Mouse (Mus musculus): ENCODE results near the gene Podn. TPM values are rescaled to one million over a fixed set of nuclear protein-coding genes. Genes with fewer than 3 reads are reported as not detected.

The Podn gene
- polyA plus RNA-seq, 1 experiment from 2014 or later: 0.25 TPM

DNA sequence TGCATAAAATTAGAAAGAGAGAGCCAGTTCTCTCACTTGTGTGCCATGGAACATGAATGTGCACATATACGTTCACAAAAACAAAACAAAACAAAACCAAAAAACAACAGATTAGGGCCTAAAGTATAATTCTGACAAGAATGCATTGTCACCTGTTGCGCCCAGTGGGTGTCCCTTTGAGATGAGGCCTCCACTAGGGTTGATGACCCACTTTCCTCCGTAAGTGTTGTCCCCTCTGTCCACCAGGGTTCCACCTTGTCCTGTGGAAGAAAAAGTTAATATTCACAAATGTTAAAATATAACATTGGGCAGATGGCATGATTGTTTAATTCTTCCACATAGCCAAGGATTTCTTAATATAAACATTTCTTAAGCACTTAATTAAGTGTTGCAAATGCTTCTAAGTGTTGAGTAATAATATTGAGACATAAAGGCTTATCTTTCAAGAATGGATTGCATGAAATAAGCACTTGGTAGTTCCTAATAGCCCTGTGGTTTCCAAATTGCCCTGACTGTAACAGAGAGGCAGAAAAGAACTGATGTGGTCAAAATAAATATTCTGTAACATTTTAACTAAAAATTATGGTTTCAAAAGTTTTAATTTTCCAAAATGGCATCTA lies 21.9 kb downstream of the Podn start:
- no peak overlapping the region for H3K27ac ChIP-seq (replicated peaks)
- 86% methylated on average over 3 of the region's 3 CpGs for WGBS

DNA sequence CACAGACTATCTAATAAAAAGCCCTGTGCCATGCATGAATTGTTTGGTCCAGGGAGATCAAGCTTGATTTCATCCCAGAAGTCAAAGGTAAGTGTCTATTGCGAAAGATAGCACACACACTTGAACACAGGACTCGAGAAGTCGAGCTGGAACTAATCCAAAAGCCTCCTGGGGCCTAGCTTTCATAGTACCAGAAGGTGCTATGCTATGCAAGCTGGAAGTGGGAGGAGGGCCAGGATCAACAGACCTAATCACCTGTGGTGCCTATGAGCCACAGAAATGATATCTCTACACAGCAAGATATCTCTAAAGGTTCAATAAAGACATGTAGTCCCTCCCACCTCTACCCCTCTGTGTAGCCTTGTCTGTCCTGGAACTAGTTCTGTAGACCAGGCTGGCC lies 24.2 kb downstream of the Podn start:
- H3K4me1 ChIP-seq (replicated peaks): peaks cover 14% of the 10 kb centered on the region
- no peak for ATAC-seq (ENCODE audit: low read depth)
- no peaks in the 10 kb centered on the region for H3K9me3 ChIP-seq
- peaks cover 3% of the 10 kb centered on the region; the same call in 1 of the 2 replicates for H3K36me3 ChIP-seq
- H3K4me3 ChIP-seq: no peak overlapping the region
- H3K9ac ChIP-seq: no peak overlapping the region
- no peak overlapping the region for H3K4me2 ChIP-seq
- H3K27ac ChIP-seq (replicated peaks): no peak overlapping the region
- H3K27me3 ChIP-seq: no peaks in the 10 kb centered on the region
- 95% methylated on average over 3 of the region's 3 CpGs for WGBS

More for the DNA sequence above, 21.9 kb downstream of the Podn start:
- no peak for ATAC-seq (ENCODE audit: low read depth)
- Histone ChIP-seq H3K27me3 (no peaks in the 10 kb centered on the region), H3K9me3 (no peaks in the 10 kb centered on the region), H3K36me3 (no peaks in the 10 kb centered on the region), H3K9ac (no peak overlapping the region), H3K4me3 (no peak overlapping the region), H3K4me1 (replicated peaks) (peaks cover 14% of the 10 kb centered on the region), H3K4me2 (no peak overlapping the region)

DNA sequence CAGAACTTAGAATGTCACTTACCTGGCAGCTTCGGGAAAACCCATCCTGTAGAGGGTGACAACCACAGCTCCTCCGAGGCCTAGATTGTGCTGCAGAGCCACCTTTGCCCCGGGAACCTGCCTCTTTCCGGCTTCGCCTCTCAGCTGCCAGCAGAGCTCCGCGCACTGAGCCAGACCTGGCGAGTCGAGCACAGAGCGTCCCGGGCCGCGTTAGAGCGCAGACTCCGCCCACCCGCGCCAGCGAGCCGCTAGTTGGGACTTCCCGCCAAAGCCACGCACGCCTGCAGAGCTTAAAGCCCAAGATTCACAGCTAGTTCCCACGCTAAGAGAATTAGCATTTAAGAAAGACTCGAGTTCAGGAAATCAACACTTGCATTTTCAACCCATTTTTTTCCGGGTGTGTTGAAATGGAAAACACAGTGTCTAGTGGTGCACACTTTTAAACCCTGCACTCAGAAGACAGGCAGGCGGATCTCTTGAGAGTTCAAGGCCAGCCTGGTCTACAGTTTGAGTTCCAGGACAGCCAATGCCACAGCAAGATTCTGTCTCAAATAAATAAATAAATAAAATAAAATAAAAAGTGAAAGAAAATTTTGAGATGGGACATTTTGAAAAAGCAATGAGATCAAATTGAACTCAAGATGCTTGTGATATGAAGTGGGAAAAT lies 24.9 kb downstream of the Podn start:
- peak; percentile 98 for ATAC-seq (ENCODE audit: low read depth)
- peaks cover 14% of the 10 kb centered on the region for H3K4me1 ChIP-seq (replicated peaks)
- 4% methylated on average over 26 of the region's 26 CpGs for WGBS
- H3K9me3 ChIP-seq: no peaks in the 10 kb centered on the region
- peaks cover 10% of the 10 kb centered on the region for H3K36me3 ChIP-seq
- H3K4me2 ChIP-seq: peak overlapping the region; percentile 86
- no peak overlapping the region for H3K27ac ChIP-seq (replicated peaks)
- peak overlapping the region; percentile 54 for H3K4me3 ChIP-seq
- H3K27me3 ChIP-seq: no peaks in the 10 kb centered on the region
- peak overlapping the region; percentile 75 for H3K9ac ChIP-seq

DNA sequence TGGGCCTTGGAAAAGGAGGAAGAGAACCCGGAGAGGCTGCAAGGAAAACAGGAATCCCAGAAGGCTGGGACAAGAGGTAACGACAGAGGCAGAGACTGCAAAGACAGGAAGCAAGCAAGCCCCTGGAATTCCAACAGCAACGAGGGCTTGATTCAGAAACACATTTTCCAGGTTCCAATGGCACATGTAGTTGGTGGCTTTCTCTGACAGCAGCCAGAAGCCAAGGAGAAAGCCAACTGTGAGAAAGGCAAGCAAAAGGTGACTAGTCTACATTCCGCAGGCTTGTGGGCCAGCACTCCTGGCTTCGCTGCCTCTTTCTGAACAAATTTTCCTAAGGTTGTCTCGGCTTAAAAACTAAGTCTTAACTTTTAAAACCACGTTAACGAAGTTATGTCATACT lies 25.5 kb downstream of the Podn start:
- no peaks in the 10 kb centered on the region for H3K9me3 ChIP-seq
- peak overlapping the region; percentile 86 for H3K4me2 ChIP-seq
- H3K27ac ChIP-seq (replicated peaks): peak overlapping the region; percentile 28; the same call in 1 of the 2 replicates
- peaks cover 17% of the 10 kb centered on the region for H3K36me3 ChIP-seq
- peak overlapping the region; percentile 54 for H3K4me3 ChIP-seq
- peak overlapping the region; percentile 75 for H3K9ac ChIP-seq
- H3K27me3 ChIP-seq: no peaks in the 10 kb centered on the region
- WGBS: 6% methylated on average over 8 of the region's 8 CpGs
- ATAC-seq (ENCODE audit: low read depth): no peak
- peaks cover 14% of the 10 kb centered on the region for H3K4me1 ChIP-seq (replicated peaks)

DNA sequence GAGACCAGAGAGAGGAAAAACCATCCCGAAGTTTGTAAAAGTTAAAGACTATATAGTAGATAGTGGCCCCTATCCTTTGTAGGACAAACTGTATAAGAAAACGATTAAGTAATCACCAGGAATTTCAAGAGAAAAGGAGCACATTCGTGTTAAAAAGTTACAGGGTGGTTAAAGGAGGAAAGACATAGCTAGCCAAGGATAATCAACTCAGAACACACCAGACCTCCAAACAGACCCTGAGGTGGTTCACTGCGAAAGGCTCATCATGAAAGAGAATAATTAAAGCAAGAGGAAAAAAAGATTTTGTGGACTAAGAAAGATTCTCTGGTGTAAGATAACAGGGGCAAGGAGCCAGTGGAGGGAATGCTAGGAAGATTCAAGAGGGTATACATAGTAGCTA lies 26.0 kb downstream of the Podn start:
- 71% methylated on average over 4 of the region's 4 CpGs for WGBS
- ATAC-seq (ENCODE audit: low read depth): no peak
- H3K4me1 ChIP-seq (replicated peaks): peaks cover 14% of the 10 kb centered on the region

DNA sequence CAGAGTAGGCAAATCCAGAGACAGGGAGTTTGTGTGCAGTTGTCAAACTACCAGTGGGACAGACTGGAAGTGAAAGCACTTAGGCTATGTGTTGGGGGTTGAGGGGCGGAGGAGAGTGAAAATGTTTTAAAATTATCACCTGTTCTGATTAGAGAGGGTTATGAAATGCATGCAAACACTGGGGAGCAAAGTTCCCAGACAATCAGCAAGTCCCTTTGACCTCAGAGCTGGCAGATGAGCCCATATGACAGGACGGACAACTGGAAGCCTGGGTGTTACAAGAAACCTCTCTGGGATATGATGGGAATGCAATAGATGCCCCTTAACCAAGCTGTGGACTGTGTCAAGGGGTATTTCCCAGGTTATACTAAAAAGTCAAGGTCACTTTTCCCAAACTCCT lies 28.2 kb downstream of the Podn start:
- ATAC-seq (ENCODE audit: low read depth): no peak
- no peaks in the 10 kb centered on the region for H3K27me3 ChIP-seq
- H3K27ac ChIP-seq (replicated peaks): no peak overlapping the region
- WGBS: 92% methylated on average over 2 of the region's 2 CpGs
- no peak overlapping the region for H3K9ac ChIP-seq
- H3K4me2 ChIP-seq: no peak overlapping the region
- H3K9me3 ChIP-seq: no peaks in the 10 kb centered on the region
- peaks cover 14% of the 10 kb centered on the region for H3K4me1 ChIP-seq (replicated peaks)
- peaks cover 38% of the 10 kb centered on the region for H3K36me3 ChIP-seq
- no peak overlapping the region for H3K4me3 ChIP-seq

More for the DNA sequence above, 26.0 kb downstream of the Podn start:
- H3K4me3 ChIP-seq: peak overlapping the region; percentile 54
- peak overlapping the region; percentile 75 for H3K9ac ChIP-seq
- H3K9me3 ChIP-seq: no peaks in the 10 kb centered on the region
- H3K27ac ChIP-seq (replicated peaks): 0 out of 2 replicates have a peak overlapping the region, but pooled peaks have one; percentile 28
- peak overlapping the region; percentile 86 for H3K4me2 ChIP-seq
- no peaks in the 10 kb centered on the region for H3K27me3 ChIP-seq
- H3K36me3 ChIP-seq: peaks cover 21% of the 10 kb centered on the region

DNA sequence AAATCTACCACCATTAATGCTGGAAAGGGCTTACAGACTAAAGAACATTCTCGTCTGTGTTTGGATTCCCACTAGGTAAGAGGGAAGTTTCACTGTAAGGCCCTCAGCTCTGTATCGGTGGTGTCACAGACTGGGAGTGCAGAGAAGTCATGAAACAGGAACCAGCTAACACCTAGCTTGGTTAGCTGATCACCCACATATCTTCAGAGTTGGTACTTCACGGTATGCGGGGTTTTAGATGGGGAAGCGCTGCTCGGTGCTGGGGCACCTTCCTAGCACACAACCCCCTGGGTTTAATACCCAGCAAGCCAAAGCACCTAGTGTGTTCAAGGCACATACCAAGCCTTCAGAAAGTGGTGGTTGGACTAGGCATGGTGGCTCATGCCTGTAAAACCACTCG lies 29.0 kb downstream of the Podn start:
- 88% methylated on average over 7 of the region's 7 CpGs for WGBS
- Histone ChIP-seq H3K4me1 (replicated peaks) (peaks cover 14% of the 10 kb centered on the region), H3K36me3 (peaks cover 46% of the 10 kb centered on the region), H3K9me3 (no peaks in the 10 kb centered on the region), H3K4me3 (no peak overlapping the region), H3K27me3 (no peaks in the 10 kb centered on the region), H3K9ac (no peak overlapping the region), H3K4me2 (no peak overlapping the region), H3K27ac (replicated peaks) (no peak overlapping the region)
- no peak for ATAC-seq (ENCODE audit: low read depth)

DNA sequence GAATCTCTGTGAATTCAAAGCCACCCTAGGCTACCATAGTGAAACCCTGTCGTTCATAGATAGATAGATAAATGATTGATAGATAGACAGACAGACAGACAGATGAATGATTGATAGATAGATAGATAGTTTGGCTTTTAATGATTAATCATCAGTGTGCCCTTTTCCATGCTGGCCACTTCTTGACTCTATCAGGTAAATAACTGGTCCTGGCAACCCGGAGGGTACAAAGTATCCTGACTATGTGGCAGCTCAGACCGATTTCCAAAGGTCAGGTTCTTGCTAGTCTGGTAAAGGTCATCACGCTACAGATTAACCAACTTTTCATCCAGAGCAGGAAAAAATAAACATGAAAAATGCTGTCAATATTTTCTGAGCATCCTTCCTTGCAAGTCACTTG lies 29.7 kb downstream of the Podn start:
- Histone ChIP-seq H3K27me3 (no peaks in the 10 kb centered on the region), H3K4me2 (no peak overlapping the region), H3K9me3 (no peaks in the 10 kb centered on the region), H3K4me1 (replicated peaks) (peaks cover 14% of the 10 kb centered on the region), H3K4me3 (no peak overlapping the region), H3K36me3 (peaks cover 49% of the 10 kb centered on the region), H3K27ac (replicated peaks) (no peak overlapping the region), H3K9ac (no peak overlapping the region)
- 93% methylated on average over 4 of the region's 4 CpGs for WGBS
- ATAC-seq (ENCODE audit: low read depth): no peak

DNA sequence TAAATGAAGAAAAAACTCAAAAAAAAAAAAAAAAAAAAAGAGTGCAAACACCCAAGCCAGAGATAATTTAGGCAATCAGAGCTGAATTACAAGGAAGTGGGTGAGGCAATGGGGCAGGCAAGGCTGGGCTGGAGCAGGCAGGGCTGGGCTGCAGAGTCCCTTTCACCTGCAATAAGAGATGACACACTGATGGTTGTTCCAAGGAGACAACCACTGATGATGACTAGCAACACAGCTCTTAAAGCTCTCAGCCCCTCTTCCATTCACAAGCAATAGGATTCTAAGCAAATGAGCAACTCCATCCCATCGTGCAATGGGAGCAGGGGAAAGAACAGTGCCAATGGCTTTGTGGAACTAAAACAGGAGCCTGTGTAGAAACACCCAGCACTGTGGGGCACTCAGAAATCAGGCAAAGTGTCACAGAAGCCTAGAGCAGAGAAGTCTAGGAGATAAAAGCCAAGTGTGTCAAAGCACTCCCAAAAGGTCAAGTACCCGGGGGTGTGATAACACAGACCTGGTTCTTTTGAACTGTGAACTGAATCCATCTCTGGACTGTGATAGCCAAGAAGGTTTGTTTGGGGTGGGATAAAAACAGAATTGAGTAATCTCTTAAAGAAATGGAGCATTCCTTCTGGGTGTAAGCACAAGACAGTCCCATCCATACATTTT lies 30.9 kb downstream of the Podn start:
- 86% methylated on average over 2 of the region's 2 CpGs for WGBS

DNA sequence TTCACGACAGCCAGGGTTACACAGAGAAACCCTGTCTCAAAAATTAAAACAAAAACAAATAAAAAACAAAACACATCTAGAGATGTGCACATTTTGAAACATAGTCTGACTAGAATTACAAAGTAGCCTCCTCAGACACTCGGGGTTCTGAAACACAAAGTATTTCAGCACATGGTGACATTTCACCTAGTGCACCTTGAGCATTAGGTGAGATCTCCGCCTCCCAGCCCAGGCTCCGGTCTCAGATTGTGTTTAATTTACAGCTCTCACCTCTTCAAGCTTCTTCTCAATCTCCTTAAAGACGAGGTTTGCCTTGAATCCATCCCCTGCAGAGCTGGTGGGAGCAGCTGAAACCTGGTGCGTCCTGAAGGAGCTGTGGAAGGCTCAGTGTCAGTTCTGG lies 32.6 kb downstream of the Podn start:
- ATAC-seq (ENCODE audit: low read depth): no peak
- Histone ChIP-seq H3K4me1 (replicated peaks) (peaks cover 12% of the 10 kb centered on the region; the same call in 1 of the 2 replicates), H3K9ac (no peak overlapping the region), H3K27ac (replicated peaks) (no peak overlapping the region), H3K4me3 (no peak overlapping the region), H3K9me3 (no peaks in the 10 kb centered on the region), H3K27me3 (no peaks in the 10 kb centered on the region), H3K36me3 (peaks cover 62% of the 10 kb centered on the region), H3K4me2 (no peak overlapping the region)
- 93% methylated on average over 6 of the region's 6 CpGs for WGBS

More for the DNA sequence above, 30.9 kb downstream of the Podn start:
- H3K27ac ChIP-seq (replicated peaks): no peak overlapping the region
- H3K9ac ChIP-seq: no peak overlapping the region
- no peak overlapping the region for H3K4me2 ChIP-seq
- H3K36me3 ChIP-seq: peaks cover 50% of the 10 kb centered on the region
- H3K4me3 ChIP-seq: no peak overlapping the region
- no peak for ATAC-seq (ENCODE audit: low read depth)
- H3K9me3 ChIP-seq: no peaks in the 10 kb centered on the region
- H3K27me3 ChIP-seq: no peaks in the 10 kb centered on the region
- H3K4me1 ChIP-seq (replicated peaks): peaks cover 10% of the 10 kb centered on the region

DNA sequence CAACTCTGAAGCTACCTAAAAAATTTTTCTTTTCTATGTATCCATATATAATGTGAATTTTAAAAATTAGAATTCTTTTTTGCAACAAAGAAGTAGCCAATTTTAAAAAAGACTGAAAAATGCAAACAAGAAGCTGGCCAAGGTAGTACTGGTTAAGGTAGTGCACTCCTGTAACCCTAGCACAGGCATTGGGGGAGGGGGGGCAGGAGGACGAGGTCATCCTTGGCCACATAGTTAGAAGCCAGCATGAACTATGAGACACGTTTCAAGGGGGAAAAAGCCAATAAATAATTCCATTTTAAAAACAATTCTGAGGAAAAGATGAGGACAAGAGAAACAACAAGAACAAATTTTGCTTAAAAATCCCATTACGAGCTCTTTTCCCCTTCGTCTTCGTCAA lies 33.7 kb downstream of the Podn start:
- 94% methylated on average over 5 of the region's 5 CpGs for WGBS
- Histone ChIP-seq H3K27ac (replicated peaks) (no peak overlapping the region), H3K36me3 (peaks cover 66% of the 10 kb centered on the region), H3K4me3 (no peak overlapping the region), H3K4me2 (no peak overlapping the region), H3K4me1 (replicated peaks) (peaks cover 12% of the 10 kb centered on the region; the same call in 1 of the 2 replicates), H3K9me3 (no peaks in the 10 kb centered on the region), H3K9ac (no peak overlapping the region), H3K27me3 (no peaks in the 10 kb centered on the region)
- no peak for ATAC-seq (ENCODE audit: low read depth)

DNA sequence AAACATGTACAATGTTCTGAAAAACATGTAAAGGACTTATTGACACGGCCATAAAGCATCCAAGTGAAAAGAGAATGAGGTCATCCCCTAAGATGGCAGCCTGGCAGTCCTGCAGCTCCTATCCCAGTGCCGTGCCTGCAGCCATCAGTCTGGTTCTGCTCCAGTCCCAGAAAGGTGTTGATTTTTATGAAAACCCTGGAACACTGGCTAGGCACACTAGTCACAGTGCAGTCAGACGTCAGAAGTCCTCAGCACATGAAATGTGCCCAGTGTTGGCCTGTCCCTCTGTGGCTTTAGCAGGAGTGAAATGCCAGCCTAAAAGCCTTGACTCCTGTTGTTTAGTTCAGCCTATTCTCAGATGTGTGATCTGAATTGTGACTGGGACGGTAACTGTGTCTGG lies 35.5 kb downstream of the Podn start:
- Histone ChIP-seq H3K4me1 (replicated peaks) (peaks cover 12% of the 10 kb centered on the region; the same call in 1 of the 2 replicates), H3K27ac (replicated peaks) (no peak overlapping the region), H3K36me3 (peaks cover 63% of the 10 kb centered on the region), H3K4me2 (no peak overlapping the region), H3K27me3 (no peaks in the 10 kb centered on the region), H3K4me3 (no peak overlapping the region), H3K9me3 (no peaks in the 10 kb centered on the region), H3K9ac (no peak overlapping the region)
- ATAC-seq (ENCODE audit: low read depth): no peak
- WGBS: 70% methylated on average over 4 of the region's 4 CpGs
